Mouse (Mus musculus): ENCODE results near the gene Cd248.

GRCm38 (mm10) chr19:5060365-5061330 is 7.2 kb upstream of the Cd248 start:
- TF ChIP-seq CTCF (IDR thresholded peaks at IDR 0.05; ENCODE audit: control insufficient read depth, insufficient read depth, low read length) (no peak), POLR2A (IDR thresholded peaks at IDR 0.05; ENCODE audit: borderline replicate concordance, control insufficient read depth, low read depth, low read length) (no peak)
